Mouse (Mus musculus) cerebellum, adult (tissue): ENCODE measurements around the gene Hist1h2ab.
"Not testable (repeated sequence)": the region's sequence is repeated elsewhere in the genome, so short reads cannot be mapped to it uniquely, and the experiment has no call there.

Experiments
- ATAC-seq: cut with Nextera tagmentation; 2 replicates; pipeline ENCODE4 v1.9.2; 2017; ENCODE audit warnings: mild to moderate bottlenecking, moderate library complexity, mixed read lengths; ENCODE audit not compliant: insufficient number of reproducible peaks, low FRiP score, low TSS enrichment

The Hist1h2ab gene

DNA sequence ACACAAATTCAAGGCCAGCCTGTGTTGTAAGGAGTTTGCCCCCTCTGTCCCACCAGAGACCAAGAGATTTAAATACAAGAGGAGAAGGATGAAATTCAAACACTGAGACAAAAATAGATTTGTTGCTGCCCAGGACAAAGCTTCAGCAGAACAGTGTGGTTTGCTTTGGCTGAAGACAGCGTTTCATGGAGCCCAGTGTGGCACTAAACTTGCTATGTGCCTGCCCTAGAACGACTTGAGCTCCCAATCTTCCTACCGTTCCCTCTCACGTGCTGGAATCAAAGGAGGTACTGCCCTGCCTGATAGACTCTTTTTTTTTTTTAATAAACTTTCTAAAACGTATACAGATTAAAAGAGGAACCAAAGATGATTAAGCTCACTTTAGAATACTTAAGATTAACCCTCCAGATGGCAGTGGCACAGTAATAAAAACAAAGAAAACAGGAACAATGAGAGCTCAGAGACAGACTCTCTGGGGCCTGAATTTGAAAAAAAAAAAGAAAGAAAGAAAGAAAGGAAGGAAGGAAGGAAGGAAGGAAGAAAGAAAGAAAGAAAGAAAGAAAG is 18.0 kb downstream of the Hist1h2ab start:
- ATAC-seq = no peak

GRCm38 (mm10) chr13:23769613-23770012 is 18.7 kb downstream of the Hist1h2ab start, which contains the start of gene Trim38:
Gene Trim38, plus strand, starts transcription at chr13:23769913.
- not testable (repeated sequence) for ATAC-seq

DNA sequence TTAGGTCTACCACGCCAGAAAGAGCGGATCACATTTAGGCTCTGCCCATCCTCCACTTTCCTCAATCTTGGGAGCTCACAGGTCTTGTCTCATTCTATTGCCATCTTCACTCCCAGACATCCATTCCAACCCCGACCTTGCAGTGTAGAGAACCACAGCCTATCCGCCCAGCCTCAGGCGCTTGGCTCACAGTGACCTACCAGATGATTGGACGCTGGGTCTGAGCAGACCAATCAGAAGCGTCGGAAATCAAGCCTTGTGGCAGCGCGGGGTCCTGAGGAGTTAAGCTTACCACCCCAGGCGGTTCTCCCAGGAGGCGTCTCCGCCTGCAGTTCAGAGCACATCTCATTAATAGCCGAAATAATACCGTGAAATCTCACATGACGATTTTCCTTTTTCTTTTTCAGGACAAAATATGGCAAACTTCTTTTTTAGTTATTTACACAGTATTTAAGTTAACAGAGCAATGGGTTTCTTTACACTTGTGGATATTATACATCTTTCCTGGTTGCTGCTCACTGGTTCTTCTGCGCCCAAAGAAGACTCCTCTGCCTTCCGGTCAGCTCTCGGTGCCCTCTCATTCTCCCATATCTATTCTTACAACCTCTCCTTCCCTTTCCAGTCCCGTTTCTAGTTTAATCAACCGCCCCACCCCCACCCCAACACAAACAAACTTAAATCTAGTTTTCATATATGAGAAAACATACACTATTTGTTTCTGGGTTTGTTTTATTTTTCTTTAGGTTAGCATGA is 21.8 kb downstream of the Hist1h2ab start:
- no peak for ATAC-seq

- ATAC-seq = no peak
These were observed 27.4 kb downstream of the Hist1h2ab start for GRCm38 (mm10) chr13:23778339-23778738.

DNA sequence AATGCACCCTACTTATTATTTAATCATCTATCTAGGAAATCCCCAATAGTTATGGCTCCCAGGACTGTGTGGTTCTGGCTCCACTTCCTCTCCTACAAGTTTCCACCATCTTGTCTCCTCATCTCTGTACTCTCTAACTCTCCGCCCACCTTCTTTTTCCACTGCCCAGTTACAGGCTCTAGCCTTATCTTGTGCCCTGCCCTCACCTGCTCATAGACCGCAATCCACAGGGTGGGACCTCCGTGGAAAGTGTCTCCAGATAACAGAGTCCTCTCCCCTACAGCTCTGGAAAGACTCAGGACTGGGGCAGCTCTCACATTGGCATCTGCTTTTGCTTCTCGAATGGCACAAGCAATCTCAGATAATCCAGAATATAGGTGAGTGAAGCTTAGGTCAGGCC is 28.1 kb downstream of the Hist1h2ab start:
- no peak for ATAC-seq

- ATAC-seq = no peak
These were observed 41.6 kb downstream of the Hist1h2ab start for GRCm38 (mm10) chr13:23792520-23792919.

DNA sequence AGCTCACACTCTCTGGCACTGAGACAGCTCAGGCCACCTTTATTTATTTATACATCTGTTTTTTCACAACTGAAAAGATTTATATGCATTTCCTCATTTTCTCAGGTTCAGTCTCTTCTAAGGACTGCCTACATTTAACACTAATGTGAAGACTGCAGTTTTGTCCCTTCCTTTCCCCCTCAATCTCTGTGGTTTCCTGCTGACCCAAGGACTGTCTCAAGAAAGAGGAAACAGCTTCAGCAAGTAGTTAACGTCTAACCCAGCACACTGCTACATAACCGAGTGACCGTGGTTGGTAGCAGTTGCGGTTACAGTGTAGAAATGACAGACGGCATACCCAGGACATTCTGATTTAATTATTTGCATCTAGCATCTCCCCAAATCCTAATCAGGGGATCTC is 48.5 kb downstream of the Hist1h2ab start:
- no peak for ATAC-seq
